Mouse (Mus musculus) frontal cortex, postnatal 36 days (tissue): ENCODE results near the gene Ggct.

Experiments
- DNase-seq, 2 experiments: peaks; one replicate each; pipeline ENCODE4 v3.0.0; 2022; ENCODE audit warnings: low spot score in 2 of 2

Ggct gene

DNA sequence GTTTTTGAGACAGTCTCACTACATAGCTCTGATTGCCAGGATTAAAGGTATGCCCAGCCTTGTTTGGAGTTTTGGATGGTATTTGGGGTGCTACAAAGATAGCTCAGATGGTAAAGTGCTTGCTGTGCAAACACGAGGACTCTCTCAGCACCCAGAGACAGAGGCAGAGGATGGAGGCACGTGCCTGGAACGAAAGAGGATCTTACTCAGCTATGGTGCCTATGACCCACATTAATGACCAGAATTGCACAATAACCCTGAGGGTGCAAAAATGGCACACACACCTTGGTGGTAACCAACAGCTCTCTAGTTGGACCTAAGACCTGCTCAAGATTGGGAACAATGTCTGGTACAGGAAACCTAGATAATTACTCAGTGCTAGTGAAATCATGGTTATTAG lies 40.2 kb downstream of the Ggct start:
- DNase-seq, result no peak

- no peak for DNase-seq
These were observed 44.1 kb downstream of the Ggct start for GRCm38 (mm10) chr6:54948682-54949081.

- no peak for DNase-seq
These were observed 46.4 kb downstream of the Ggct start for GRCm38 (mm10) chr6:54946241-54946953.

GRCm38 (mm10) chr6:54944551-54944950 lies 48.2 kb downstream of the Ggct start:
- DNase-seq, result no peak

DNA sequence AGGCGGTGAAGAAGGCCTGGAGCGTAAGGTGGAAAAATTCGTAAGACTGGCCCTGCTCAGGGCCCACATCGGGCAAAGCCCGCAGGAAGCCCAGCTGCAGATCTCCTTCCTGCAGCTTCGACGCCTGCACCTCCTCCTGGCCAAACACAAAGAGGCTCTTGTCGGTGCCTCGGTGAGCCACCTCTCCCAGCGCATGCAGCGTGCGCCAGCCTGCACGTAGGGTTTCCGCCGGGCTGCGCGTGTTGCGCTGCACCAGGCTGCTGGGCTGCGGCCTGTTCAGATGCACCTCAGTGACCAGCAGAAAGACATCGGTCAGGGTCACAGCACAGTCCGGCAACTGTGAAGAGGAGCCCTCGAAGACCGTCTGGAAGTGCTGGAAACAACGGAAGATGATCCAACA lies 49.0 kb downstream of the Ggct start:
- DNase-seq, result no peak

- no peak for DNase-seq
These were observed 49.5 kb downstream of the Ggct start for GRCm38 (mm10) chr6:54943292-54943691.

DNA sequence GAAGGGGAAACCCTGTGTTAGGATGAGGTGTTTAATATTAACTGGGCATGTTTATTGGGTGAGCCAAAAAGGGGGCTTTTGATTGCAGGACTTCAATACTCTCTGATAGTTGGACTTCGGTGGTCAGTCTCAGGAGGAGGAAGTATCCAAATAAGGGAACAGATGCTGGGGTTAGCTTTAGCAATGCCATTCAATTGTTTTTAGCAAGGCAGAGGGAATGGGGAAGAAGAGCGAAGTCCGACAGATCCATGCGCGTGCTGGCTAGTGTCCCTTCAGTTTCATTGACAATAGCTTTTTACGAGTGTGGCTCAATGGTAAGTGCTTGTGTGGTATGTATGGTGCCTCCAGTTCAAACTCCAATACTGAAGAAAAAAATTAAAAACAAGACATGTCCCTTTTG lies 51.6 kb downstream of the Ggct start:
- no peak for DNase-seq

DNA sequence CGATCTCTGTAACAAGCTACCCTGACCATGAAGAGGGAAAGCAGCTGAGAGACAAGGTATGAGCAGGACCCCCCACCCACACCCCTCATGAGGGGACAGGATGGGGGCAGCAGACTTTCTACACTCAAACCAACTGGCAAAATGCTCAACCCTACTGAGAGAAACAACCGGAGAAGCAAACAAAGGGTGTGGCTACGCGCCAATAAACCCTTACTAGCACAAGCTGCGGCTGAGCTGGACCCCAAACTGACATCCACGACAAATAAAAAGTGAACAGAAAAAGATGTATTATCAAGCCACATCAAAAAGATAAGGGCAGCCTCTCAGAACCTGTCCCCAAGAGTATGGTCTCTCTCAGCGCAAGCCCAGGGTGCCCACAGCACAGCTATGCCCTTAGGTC lies 52.6 kb downstream of the Ggct start:
- DNase-seq, result no peak

GRCm38 (mm10) chr6:54939631-54940030 lies 53.1 kb downstream of the Ggct start:
- no peak for DNase-seq

DNA sequence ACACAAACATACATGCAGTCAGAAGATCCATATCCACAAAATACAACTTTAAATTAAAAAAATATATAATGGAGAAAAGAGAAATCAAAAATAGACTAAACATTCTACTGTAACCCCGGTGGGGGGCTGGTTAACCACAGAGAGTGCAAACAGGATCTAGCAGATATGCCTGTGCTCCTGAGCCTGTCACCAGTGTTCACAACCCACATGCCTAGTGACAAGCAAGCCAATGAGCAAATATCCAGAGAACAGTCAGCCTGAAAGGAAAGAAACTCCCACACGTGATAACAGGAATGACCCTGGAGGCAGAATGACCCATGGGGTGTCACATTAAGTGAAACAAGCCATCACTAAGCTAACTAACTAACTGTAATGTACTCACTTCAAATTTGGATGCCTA lies 56.3 kb downstream of the Ggct start:
- no peak for DNase-seq

GRCm38 (mm10) chr6:54934930-54935329 lies 57.8 kb downstream of the Ggct start:
- DNase-seq, result no peak

- no peak for DNase-seq
These were observed 58.4 kb downstream of the Ggct start for GRCm38 (mm10) chr6:54934313-54934712.

DNA sequence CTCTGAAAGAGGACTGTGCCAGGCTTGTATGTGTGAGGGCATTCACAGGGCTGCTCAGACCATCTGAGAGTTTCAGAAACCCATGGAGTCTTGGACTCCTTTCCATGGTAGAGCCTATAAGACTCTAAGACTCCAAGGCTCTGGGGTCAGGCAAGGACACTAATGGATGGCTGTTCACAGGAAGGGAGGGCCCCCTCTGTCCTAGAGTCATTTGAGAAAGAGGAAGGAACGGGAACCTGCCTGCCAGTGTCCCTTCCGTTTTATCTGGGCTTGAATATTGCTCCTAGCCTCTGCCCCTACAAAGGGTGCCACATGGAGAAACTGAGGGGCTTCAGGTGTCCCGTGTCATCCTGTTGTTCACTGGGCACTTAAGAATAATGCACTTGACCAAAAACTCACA lies 58.9 kb downstream of the Ggct start:
- DNase-seq, result no peak

DNA sequence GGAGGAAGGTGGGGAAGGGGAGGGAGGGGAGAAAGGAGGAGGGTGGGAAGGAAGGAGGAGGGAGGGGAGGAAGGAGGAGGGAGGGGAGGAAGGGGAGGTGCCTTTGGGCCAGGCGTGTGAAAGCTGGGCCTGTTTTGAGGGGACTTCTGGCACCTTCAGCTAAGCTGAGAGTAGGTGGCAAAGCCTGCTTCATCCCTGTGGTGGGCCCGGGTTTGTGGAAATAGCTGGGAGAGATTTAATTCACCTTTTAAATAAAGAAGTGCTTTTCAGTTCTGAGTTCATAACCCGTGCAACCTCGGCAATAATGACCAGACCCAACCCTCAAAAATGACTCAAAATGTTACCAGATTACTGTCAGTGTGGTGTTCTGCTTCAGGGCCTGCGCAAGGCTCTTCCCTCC lies 59.5 kb downstream of the Ggct start:
- DNase-seq, result no peak
